ENCODE assay signal across 15 mouse cellular contexts in genomic region chr2:180342189-180342588, GRCm38 (mm10). TPM values are rescaled to one million over a fixed set of nuclear protein-coding genes. Genes with fewer than 3 reads are reported as not detected.
DNase-seq lines count a peak whose midpoint lies in the region; ATAC-seq lines count a peak whose summit lies in the region.
"Had no signal": no experiment of that assay in that cellular context is flagged by ENCODE, and none has a peak within 500 bp of the region (broad histone marks: within the 10 kb centered on the region; RNA-seq: fewer than 3 reads in every experiment).

No protein-coding gene starts in this region.

- peak overlapping the region; percentile 62 for H3K27ac ChIP-seq in heart, embryonic 16.5 days (ENCODE audit: low read length)
- H3K27ac ChIP-seq in midbrain, embryonic 11.5 days (ENCODE audit: low read depth, low read length), result no peak overlapping the region
- no peak overlapping the region for H3K27ac ChIP-seq in midbrain, embryonic 14.5 days (replicated peaks; ENCODE audit: low read depth, low read length)
- peak overlapping the region; percentile 82 for H3K27ac ChIP-seq in intestine, embryonic 16.5 days (ENCODE audit: low read length)
- H3K27ac ChIP-seq: forebrain, embryonic 13.5 days; hindbrain, embryonic 15.5 days; layer of hippocampus, adult 2 months had no signal

- H3K9ac ChIP-seq in heart, embryonic 16.5 days (ENCODE audit: low read length), result no peak overlapping the region
- no peak overlapping the region for H3K9ac ChIP-seq in midbrain, embryonic 11.5 days (ENCODE audit: low read length)
- no peak overlapping the region for H3K9ac ChIP-seq in midbrain, embryonic 14.5 days (replicated peaks; ENCODE audit: low read length)
- no peak overlapping the region for H3K9ac ChIP-seq in intestine, embryonic 16.5 days (ENCODE audit: low read depth, low read length)
- H3K9ac ChIP-seq: forebrain, embryonic 13.5 days; hindbrain, embryonic 15.5 days had no signal

- H3K4me2 ChIP-seq in heart, embryonic 16.5 days (ENCODE audit: low read depth, low read length), result peak overlapping the region; percentile 4; the same call in 1 of the 2 replicates
- no peak overlapping the region for H3K4me2 ChIP-seq in midbrain, embryonic 11.5 days
- no peak overlapping the region for H3K4me2 ChIP-seq in midbrain, embryonic 14.5 days (ENCODE audit: low read length)
- no peak overlapping the region for H3K4me2 ChIP-seq in intestine, embryonic 16.5 days (ENCODE audit: low read depth, low read length)
- H3K4me2 ChIP-seq: forebrain, embryonic 13.5 days; hindbrain, embryonic 15.5 days had no signal

- 29% methylated on average over 2 of the region's 2 CpGs for WGBS in heart, embryonic 16.5 days
- 59% methylated on average over 2 of the region's 2 CpGs for WGBS in midbrain, embryonic 11.5 days
- WGBS in midbrain, embryonic 14.5 days, result 55% methylated on average over 2 of the region's 2 CpGs
- WGBS in intestine, embryonic 16.5 days, result 54% methylated on average over 2 of the region's 2 CpGs

- H3K9me3 ChIP-seq in heart, embryonic 16.5 days (replicated peaks; ENCODE audit: control insufficient read depth, low read length), result no peaks in the 10 kb centered on the region
- H3K9me3 ChIP-seq in midbrain, embryonic 11.5 days (ENCODE audit: control insufficient read depth, low read length), result no peaks in the 10 kb centered on the region
- H3K9me3 ChIP-seq in midbrain, embryonic 14.5 days (ENCODE audit: control insufficient read depth, low read length), result no peaks in the 10 kb centered on the region
- no peaks in the 10 kb centered on the region for H3K9me3 ChIP-seq in intestine, embryonic 16.5 days (ENCODE audit: control insufficient read depth, low read length)
- H3K9me3 ChIP-seq: forebrain, embryonic 13.5 days; hindbrain, embryonic 15.5 days had no signal

- intact Hi-C loops in heart, postnatal 14 days (cut with DNase I), result no loop called here

- H3K36me3 ChIP-seq in heart, embryonic 16.5 days (ENCODE audit: control insufficient read depth, insufficient read depth), result no peaks in the 10 kb centered on the region
- H3K36me3 ChIP-seq in midbrain, embryonic 11.5 days (ENCODE audit: control insufficient read depth, insufficient read depth, low read length), result no peaks in the 10 kb centered on the region
- no peaks in the 10 kb centered on the region for H3K36me3 ChIP-seq in midbrain, embryonic 14.5 days (ENCODE audit: control insufficient read depth, insufficient read depth, low read length)
- H3K36me3 ChIP-seq in intestine, embryonic 16.5 days (ENCODE audit: control insufficient read depth, insufficient read depth, low read length), result no peaks in the 10 kb centered on the region
- H3K36me3 ChIP-seq: hindbrain, embryonic 15.5 days had no signal

- peaks cover 47% of the 10 kb centered on the region for H3K4me1 ChIP-seq in heart, embryonic 16.5 days (ENCODE audit: control insufficient read depth, insufficient read depth, low read length)
- peaks cover 8% of the 10 kb centered on the region for H3K4me1 ChIP-seq in midbrain, embryonic 11.5 days (ENCODE audit: control insufficient read depth, insufficient read depth, low read length)
- peaks cover 5% of the 10 kb centered on the region; the same call in 1 of the 2 replicates for H3K4me1 ChIP-seq in midbrain, embryonic 14.5 days (ENCODE audit: control insufficient read depth, insufficient read depth, low read length)
- H3K4me1 ChIP-seq in intestine, embryonic 16.5 days (ENCODE audit: control insufficient read depth, insufficient read depth, low read length), result peaks cover 36% of the 10 kb centered on the region
- H3K4me1 ChIP-seq: forebrain, embryonic 13.5 days; hindbrain, embryonic 15.5 days had no signal

- ATAC-seq in heart, embryonic 16.5 days (replicated peaks; ENCODE audit: extremely low read depth, insufficient read depth, low FRiP score), result no peak
- ATAC-seq in midbrain, embryonic 11.5 days (ENCODE audit: low FRiP score), result no peak
- ATAC-seq in midbrain, embryonic 14.5 days (ENCODE audit: low FRiP score, low TSS enrichment), result no peak
- ATAC-seq in intestine, embryonic 16.5 days, result no peak
- ATAC-seq: forebrain, embryonic 13.5 days had no signal

- DNase-seq in heart, postnatal 14 days, result no peak
- DNase-seq in midbrain, embryonic 11.5 days (ENCODE audit: low spot score, missing footprints), result peak; percentile 26
- DNase-seq in midbrain, embryonic 14.5 days, result no peak
- DNase-seq in cerebellum, adult 9-11 months, result no peak
- no peak for DNase-seq in kidney, adult 8-10 months
- DNase-seq: cerebellum, adult 18-20 months; right cerebral cortex, adult 18-20 months; thymus, adult 2 months had no signal

- no peak overlapping the region for H3K4me3 ChIP-seq in heart, embryonic 16.5 days (ENCODE audit: low read length)
- no peak overlapping the region for H3K4me3 ChIP-seq in midbrain, embryonic 11.5 days (ENCODE audit: low read depth, low read length)
- no peak overlapping the region for H3K4me3 ChIP-seq in midbrain, embryonic 14.5 days (replicated peaks; ENCODE audit: low read depth, low read length)
- no peak overlapping the region for H3K4me3 ChIP-seq in intestine, embryonic 16.5 days (ENCODE audit: low read length)
- H3K4me3 ChIP-seq: forebrain, embryonic 13.5 days; hindbrain, embryonic 15.5 days; layer of hippocampus, adult 2 months had no signal

- H3K27me3 ChIP-seq in heart, embryonic 16.5 days (ENCODE audit: control insufficient read depth, insufficient read depth, low read length), result no peaks in the 10 kb centered on the region
- H3K27me3 ChIP-seq in midbrain, embryonic 11.5 days (ENCODE audit: control insufficient read depth, insufficient read depth, low read length), result peaks cover under 1% of the 10 kb centered on the region
- H3K27me3 ChIP-seq in midbrain, embryonic 14.5 days (ENCODE audit: control insufficient read depth, insufficient read depth, low read length), result no peaks in the 10 kb centered on the region
- no peaks in the 10 kb centered on the region for H3K27me3 ChIP-seq in intestine, embryonic 16.5 days (replicated peaks; ENCODE audit: control insufficient read depth, insufficient read depth, low read length)

RNA-seq across cellular contexts. Expression of gene Gata5, which starts 7.7 kb away (rescaled TPM):
- 3.9 and 5.7 TPM in 2 replicates for polyA plus RNA-seq in heart, embryonic 16.5 days (2015; fragmentation: Nextera tagmentation; extraction: Ambion mirVana)
- 1 to 10 TPM; 1.0 to 1.2 TPM for total RNA-seq in heart, postnatal 14 days (2021)
- not detected in 2 replicates for polyA plus RNA-seq in midbrain, embryonic 11.5 days (2014; fragmentation: Nextera tagmentation; extraction: Ambion mirVana)
- polyA plus RNA-seq in midbrain, embryonic 14.5 days (2014; fragmentation: Nextera tagmentation; extraction: Ambion mirVana), result not detected in 2 replicates
- 10.3 and 11.6 TPM in 2 replicates for polyA plus RNA-seq in intestine, embryonic 16.5 days (2015; fragmentation: Nextera tagmentation; extraction: Ambion mirVana)
- total RNA-seq: layer of hippocampus, adult 2 months; left cerebral cortex, adult 8-10 months had no signal
- polyA plus RNA-seq: forebrain, embryonic 13.5 days; hindbrain, embryonic 15.5 days had no signal

RNA-seq across cellular contexts. Expression of gene Rbbp8nl, which starts 52.5 kb away (rescaled TPM):
- polyA plus RNA-seq in heart, embryonic 16.5 days (2015; fragmentation: Nextera tagmentation; extraction: Ambion mirVana), result 0.05 and 0.22 TPM in 2 replicates
- not detected for total RNA-seq in heart, postnatal 14 days (2021)
- polyA plus RNA-seq in midbrain, embryonic 11.5 days (2014; fragmentation: Nextera tagmentation; extraction: Ambion mirVana), result not detected in 2 replicates
- not detected in 2 replicates for polyA plus RNA-seq in midbrain, embryonic 14.5 days (2014; fragmentation: Nextera tagmentation; extraction: Ambion mirVana)
- 2.5 TPM in 2 replicates for polyA plus RNA-seq in intestine, embryonic 16.5 days (2015; fragmentation: Nextera tagmentation; extraction: Ambion mirVana)
- total RNA-seq: layer of hippocampus, adult 2 months; left cerebral cortex, adult 8-10 months; liver, adult 2 months had no signal
- polyA plus RNA-seq: forebrain, embryonic 13.5 days; hindbrain, embryonic 15.5 days; liver, adult 2 months had no signal

Comparison
In these comparisons a context has a peak if more than half of its experiments do, and no peak if none do; other contexts are left out.
1. H3K27ac ChIP-seq: peak in heart, embryonic 16.5 days (single experiment) and intestine, embryonic 16.5 days (single experiment); none in midbrain, embryonic 11.5 days (single experiment) and midbrain, embryonic 14.5 days (single experiment).